Comparison of ENCODE assay signal across 8 mouse cellular contexts in genomic region chr8:71463188-71464033, GRCm38 (mm10). TPM values are rescaled to one million over a fixed set of nuclear protein-coding genes. Genes with fewer than 3 reads are reported as not detected.
A peak's percentile ranks its signal among the peaks of the same experiment; 100 is the strongest.
DNase-seq lines count a peak whose midpoint lies in the region; ATAC-seq lines count a peak whose summit lies in the region.

TSS of gene Abhd8 (minus strand) at chr8:71463655.

- peak; percentile 66 for ATAC-seq in common myeloid progenitor, adult 5-6 weeks (replicated peaks; ENCODE audit: low read depth, poor library complexity, severe bottlenecking)
- ATAC-seq in megakaryocyte progenitor cell, adult 5-6 weeks (replicated peaks; ENCODE audit: poor library complexity) = peak; percentile 70

- DNase-seq in ZHBTc4 (ENCODE audit: low read depth, low spot score) = peak; percentile 97
- DNase-seq in gastrocnemius, adult 8-10 months (ENCODE audit: low spot score in 2 of 2) = peak; percentile 96 to 97
- DNase-seq in induced T-regulatory cell, adult 2 months (ENCODE audit: low read depth) = peak; percentile 97
- DNase-seq in left cerebral cortex, adult 9 months (ENCODE audit: low spot score in 2 of 2) = peak; percentile 94 to 99
- DNase-seq in right cerebral cortex, postnatal 14 days = peak; percentile 98
- DNase-seq in urinary bladder, postnatal 36 days (ENCODE audit: low spot score in 2 of 2) = peak; percentile 96 to 97

RNA-seq across cellular contexts. Expression of gene Abhd8, which starts in this region (rescaled TPM):
- 6.5 and 13.3 TPM in 2 replicates for total RNA-seq in common myeloid progenitor, adult 5-6 weeks (2017)
- total RNA-seq in gastrocnemius, adult 8-10 months (2022) = 10 to 100 TPM; 22.3 to 28.9 (median 26.3) TPM
- total RNA-seq in megakaryocyte progenitor cell, adult 5-6 weeks (2015) = 2.3 and 3.1 TPM in 2 replicates
- total RNA-seq in megakaryocyte progenitor cell, adult 5-6 weeks (2017) = 8.2 and 8.3 TPM in 2 replicates

Comparison
In these comparisons a context has a peak if more than half of its experiments do, and no peak if none do; other contexts are left out.
1. Peak in every context shown above with its lines: DNase-seq and ATAC-seq.